Mouse (Mus musculus) yolk sac, embryonic 10.5 days (tissue): Measurements from ENCODE around the gene Tldc2.
A peak's percentile ranks its signal among the peaks of the same experiment; 100 is the strongest.

ENCODE experiments used
- DNase-seq: peaks from one replicate; pipeline ENCODE4 v3.0.0-alpha.2; 2017; ENCODE audit warnings: low spot score

The Tldc2 gene

DNA sequence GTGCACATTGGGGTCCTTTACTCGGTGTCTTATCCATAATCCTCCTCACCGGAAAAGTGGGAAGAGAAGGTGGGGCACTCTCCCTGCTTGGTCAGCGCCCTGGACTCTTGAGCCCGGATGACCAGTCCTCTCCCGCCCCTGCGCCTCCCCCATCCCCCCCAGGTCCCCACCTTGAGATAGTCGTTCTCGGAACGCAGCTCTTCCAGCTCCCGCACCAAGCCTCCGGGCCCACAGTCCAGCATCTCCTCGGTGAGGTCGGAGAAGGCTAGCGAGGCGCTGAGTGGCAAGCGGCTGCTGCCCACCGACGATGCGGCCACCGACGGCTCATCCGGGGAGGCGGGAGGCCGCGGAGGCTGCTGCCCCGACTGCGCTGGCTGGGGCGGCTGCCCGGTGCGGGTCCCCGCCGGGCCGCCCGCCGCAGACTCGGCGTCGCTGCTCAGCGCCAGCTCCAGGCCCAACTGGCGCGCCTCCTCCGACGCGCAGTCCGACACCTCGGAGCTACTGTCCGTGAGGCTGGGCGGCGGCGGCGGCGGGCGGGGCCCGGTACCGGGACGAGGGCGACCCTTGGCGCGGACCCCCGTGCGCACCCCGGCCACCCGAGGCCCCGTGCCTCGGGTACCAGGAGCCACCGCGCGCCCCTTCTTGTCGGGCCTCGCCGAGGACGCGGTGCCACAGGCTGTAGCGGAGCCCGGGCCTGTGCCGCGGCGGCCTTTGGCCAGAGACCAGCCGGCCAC is 8.6 kb upstream of the Tldc2 start:
- peak; percentile 29 for DNase-seq

- peak; percentile 84 for DNase-seq
Measured at GRCm38 (mm10) chr2:157078793-157079700, 7.8 kb upstream of the Tldc2 start, which contains the start of gene Soga1. Gene Soga1, minus strand, starts transcription at chr2:157079254.

DNA sequence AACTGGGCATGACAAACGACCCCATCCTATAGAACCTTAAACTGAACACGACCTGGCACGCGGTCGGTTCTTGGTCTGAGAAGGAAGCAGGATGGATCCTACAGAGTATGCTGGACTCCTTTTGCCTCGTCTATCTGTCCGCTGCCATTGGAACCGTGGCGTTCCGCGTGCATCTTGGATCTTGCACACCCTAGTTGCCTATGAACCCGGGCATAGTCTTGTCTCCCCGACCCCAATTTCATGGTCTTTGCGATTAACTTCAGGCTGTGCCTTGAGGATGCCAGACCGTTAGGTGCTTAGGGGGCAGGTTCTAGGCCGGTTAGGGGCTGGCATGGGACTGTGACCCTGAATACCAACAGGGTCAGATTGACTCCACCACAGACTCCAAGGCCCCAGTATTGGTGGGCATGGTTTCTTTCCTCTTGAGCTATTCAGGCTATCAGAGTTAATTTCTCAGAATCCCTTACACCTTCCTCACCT is 7.1 kb upstream of the Tldc2 start:
- no peak for DNase-seq

DNA sequence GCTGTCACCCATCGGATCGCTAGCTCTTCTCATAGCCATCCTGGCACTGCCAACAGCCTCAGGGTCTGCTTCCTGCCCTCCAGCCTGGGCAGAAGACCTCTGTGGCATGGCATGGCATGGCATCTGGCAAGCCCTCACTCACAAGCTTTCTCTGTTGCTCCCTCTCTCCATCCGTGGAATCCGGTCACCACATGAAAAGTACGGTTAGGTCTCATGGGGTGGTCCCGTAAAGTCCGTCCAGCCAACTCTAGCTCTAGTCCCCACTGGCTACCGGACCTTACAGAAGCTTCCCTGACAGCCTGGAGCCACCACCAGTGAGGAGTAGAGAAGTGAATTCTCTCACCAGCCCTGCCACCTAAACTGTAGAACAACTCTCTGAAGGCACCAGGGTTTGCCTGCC is 5.5 kb upstream of the Tldc2 start:
- no peak for DNase-seq

- no peak for DNase-seq
Measured at GRCm38 (mm10) chr2:157081960-157082359, 4.9 kb upstream of the Tldc2 start.

GRCm38 (mm10) chr2:157084831-157085585 is 1.8 kb upstream of the Tldc2 start:
- DNase-seq = no peak

GRCm38 (mm10) chr2:157087536-157088317 is 872 bp downstream of the Tldc2 start:
- DNase-seq = no peak

DNA sequence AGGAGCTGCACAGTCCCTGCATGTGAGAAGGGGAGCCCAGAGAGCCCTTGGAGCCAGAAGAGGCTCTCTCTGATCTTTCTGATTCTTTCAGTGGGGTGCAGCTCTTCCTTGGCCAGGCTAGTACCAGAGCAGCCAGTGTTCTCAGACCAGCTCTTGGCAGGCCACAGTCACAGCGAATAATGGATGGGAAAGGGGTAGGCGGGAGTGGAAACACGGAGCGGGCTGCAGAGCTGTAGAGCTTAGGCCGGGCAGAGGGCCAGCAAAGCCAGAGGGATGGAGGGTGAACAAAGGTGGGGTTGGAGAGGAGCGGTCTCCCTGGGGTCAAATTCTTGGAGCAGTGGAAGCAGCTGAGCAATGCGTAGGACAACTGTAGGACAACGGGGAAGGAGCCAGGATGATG is 5.2 kb downstream of the Tldc2 start:
- no peak for DNase-seq

DNA sequence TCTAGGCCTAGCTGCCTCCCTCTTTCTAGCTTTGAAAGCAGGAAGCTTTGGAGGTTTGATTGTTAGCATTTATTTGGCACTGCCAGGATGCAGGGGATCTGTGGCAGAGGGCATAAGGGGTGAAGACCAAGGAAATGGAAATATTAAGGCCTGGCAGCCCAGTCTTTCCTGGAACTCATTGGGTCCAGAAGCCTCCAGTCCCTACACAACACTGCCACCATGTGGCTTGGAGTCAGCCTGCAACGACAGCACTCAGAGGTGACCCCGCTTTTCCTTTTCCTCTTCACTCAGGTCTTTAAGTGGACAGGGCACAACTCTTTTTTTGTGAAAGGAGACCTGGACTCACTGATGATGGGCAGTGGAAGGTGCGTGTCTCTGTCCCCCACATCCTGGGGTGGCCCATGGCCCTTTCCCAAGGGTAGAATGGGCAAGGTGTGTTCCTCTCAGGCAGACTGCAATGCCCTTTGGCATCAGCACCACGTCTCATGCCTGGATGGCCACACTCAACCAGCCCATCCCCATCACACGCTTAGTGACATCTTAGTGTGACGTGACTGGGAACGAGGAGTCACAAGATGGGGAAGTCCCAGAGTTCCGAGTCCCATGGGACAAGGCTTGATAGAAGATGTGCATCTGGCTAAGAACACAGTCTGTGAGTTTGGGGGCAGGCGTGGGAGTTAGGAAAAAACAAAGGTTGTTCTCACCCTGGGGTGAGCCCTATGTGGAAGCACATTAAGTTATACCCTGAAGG is 8.3 kb downstream of the Tldc2 start:
- DNase-seq = peak; percentile 36

- DNase-seq = no peak
Measured at GRCm38 (mm10) chr2:157099532-157100318, 12.9 kb downstream of the Tldc2 start.

- DNase-seq = no peak
Measured at GRCm38 (mm10) chr2:157100319-157100605, 13.4 kb downstream of the Tldc2 start.

GRCm38 (mm10) chr2:157101650-157102049 is 14.8 kb downstream of the Tldc2 start:
- DNase-seq = no peak

GRCm38 (mm10) chr2:157102256-157102655 is 15.4 kb downstream of the Tldc2 start:
- DNase-seq = no peak

- no peak for DNase-seq
Measured at GRCm38 (mm10) chr2:157104454-157104853, 17.6 kb downstream of the Tldc2 start.

- DNase-seq = no peak
Measured at GRCm38 (mm10) chr2:157108236-157108635, 21.4 kb downstream of the Tldc2 start.

DNA sequence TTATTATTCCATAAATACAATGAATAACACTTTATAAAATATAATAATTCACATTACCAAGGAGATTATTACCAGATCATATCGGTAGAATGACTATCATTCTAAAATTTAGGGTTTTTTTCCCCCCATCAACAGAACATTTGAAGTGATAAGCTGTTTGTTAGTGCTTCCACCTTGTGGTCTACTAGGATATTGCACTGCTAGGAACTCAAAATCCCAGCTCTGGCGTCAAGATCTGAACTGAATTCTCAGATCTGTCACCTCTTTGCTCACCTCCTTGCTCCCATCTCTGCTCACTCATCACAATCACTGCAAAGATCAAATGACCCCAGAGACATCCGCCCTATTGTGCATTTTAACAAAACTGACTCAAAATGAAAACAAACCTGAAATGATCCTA is 30.1 kb downstream of the Tldc2 start:
- DNase-seq = no peak

DNA sequence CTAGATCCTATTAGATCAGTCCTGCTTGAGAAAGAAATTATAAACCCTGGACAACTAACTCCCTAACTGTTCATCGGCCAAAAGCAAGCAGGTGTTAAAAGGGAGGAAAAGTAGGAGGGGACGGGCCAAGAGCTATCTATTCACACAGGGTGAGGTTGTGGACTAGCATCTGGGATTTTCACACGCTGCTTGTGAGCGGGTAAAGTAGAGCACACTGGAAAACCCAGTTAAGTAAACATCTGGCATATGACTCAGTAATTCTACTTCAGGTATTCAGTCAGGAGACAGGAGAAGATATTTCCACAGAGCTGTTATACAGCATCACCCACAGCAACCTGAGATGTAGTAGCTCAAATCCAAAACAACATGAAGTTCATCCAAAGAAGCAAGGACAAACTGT is 31.7 kb downstream of the Tldc2 start:
- no peak for DNase-seq

GRCm38 (mm10) chr2:157119075-157119474 is 32.2 kb downstream of the Tldc2 start:
- no peak for DNase-seq

- no peak for DNase-seq
Measured at GRCm38 (mm10) chr2:157121766-157122165, 34.9 kb downstream of the Tldc2 start.

DNA sequence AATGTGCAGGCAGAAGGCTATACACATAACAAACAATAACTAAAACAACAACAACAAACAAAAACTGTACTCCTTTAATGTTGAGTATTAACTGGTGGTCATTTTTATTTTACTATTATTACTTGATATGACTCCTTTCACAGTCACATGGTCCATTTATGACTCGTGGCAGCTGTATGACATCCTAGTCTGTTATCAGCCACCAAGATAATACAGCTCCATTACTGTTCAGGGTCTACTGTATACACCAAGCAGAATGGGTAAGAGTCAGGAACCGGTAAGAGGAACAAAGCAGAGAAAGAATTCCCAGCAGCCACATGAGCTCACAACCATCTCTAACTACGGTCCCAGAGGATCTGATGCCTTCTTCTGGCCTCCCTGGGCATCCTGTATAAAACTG is 38.4 kb downstream of the Tldc2 start:
- no peak for DNase-seq
